8 mouse cellular contexts compared by ENCODE assay signal in genomic region chrX:133734984-133735383, GRCm38 (mm10). TPM values are rescaled to one million over a fixed set of nuclear protein-coding genes. Genes with fewer than 3 reads are reported as not detected.
DNase-seq lines count a peak whose midpoint lies in the region; ATAC-seq and TF ChIP-seq lines count a peak whose summit lies in the region.

No protein-coding gene starts in this region.

- WGBS in thymus, adult 2 months = 45% methylated on average over 6 of the region's 6 CpGs

- DNase-seq in frontal cortex, postnatal 14 days (ENCODE audit: low spot score in 2 of 2) = no peak
- DNase-seq in thymus, adult 2 months = peak; percentile 1
- no peak for DNase-seq in thymus, postnatal 0 days (ENCODE audit: low spot score)
- peak; percentile 4 for DNase-seq in embryo, embryonic 9.5 days (ENCODE audit: extremely low spot score)
- DNase-seq in left cerebral cortex, postnatal 25 days (ENCODE audit: low spot score in 2 of 2) = peak; percentile 4 to 12
- DNase-seq in right cerebral cortex, adult 18-20 months = peak; percentile 1
- no peak for DNase-seq in cerebellum, adult 8-10 months

- intact Hi-C loops in left cerebral cortex, postnatal 25 days (cut with DNase I) = loop anchor here (2.0 kb wide), 1 partner anchor 52 kb away; no protein-coding TSS in a partner anchor

- TF ChIP-seq CTCF in thymus, adult 2 months (IDR thresholded peaks at IDR 0.05; ENCODE audit: borderline replicate concordance, control insufficient read depth, extremely low read depth, insufficient read depth, low read length, poor library complexity) = peak; percentile 17; the same call in 1 of the 2 replicates

- no peaks in the 10 kb centered on the region for H3K36me3 ChIP-seq in thymus, adult 2 months (ENCODE audit: control insufficient read depth, insufficient read depth, low read length)

- H3K4me3 ChIP-seq in thymus, adult 2 months (ENCODE audit: control insufficient read depth, insufficient read depth, low read length) = no peak overlapping the region

- H3K4me1 ChIP-seq in thymus, adult 2 months (replicated peaks; ENCODE audit: control insufficient read depth, insufficient read depth, low read length) = no peaks in the 10 kb centered on the region

- no peak for TF ChIP-seq POLR2A in thymus, adult 2 months (IDR thresholded peaks at IDR 0.05; ENCODE audit: control insufficient read depth, extremely low read depth, insufficient read depth, low read length, poor library complexity)

- H3K27me3 ChIP-seq in thymus, adult 2 months (ENCODE audit: control insufficient read depth, insufficient read depth, low read length) = no peaks in the 10 kb centered on the region

- ATAC-seq in frontal cortex, adult (ENCODE audit: low TSS enrichment) = peak; percentile 62; the same call in 1 of the 2 replicates

- no peak overlapping the region for H3K27ac ChIP-seq in thymus, adult 2 months (ENCODE audit: control insufficient read depth, insufficient read depth, low read length)

RNA-seq across cellular contexts. Expression of gene Pcdh19, which starts 46.2 kb away (rescaled TPM):
- polyA plus RNA-seq in thymus, adult 2 months (2012; rRNA removed) = 0.46 TPM in 2 replicates
- polyA plus RNA-seq in thymus, postnatal 0 days (2015; fragmentation: Nextera tagmentation; extraction: Ambion mirVana) = 0.77 and 0.88 TPM in 2 replicates
- 10 to 100 TPM; 38.8 to 45.7 TPM for total RNA-seq in left cerebral cortex, postnatal 25 days (2021)

Comparison
In these comparisons a context has a peak if more than half of its experiments do, and no peak if none do; other contexts are left out.
1. DNase-seq: peak in thymus, adult 2 months (single experiment), embryo, embryonic 9.5 days (single experiment), left cerebral cortex, postnatal 25 days (2 of 2) and right cerebral cortex, adult 18-20 months (single experiment); none in frontal cortex, postnatal 14 days (0 of 2), thymus, postnatal 0 days (single experiment) and cerebellum, adult 8-10 months (single experiment).